Mouse (Mus musculus): ENCODE data around the gene 1700021F07Rik. TPM values are rescaled to one million over a fixed set of nuclear protein-coding genes. Genes with fewer than 3 reads are reported as not detected.

Gene 1700021F07Rik
- not detected for total RNA-seq (2021)

GRCm38 (mm10) chr2:173522376-173522775, at the start of gene 1700021F07Rik:
TSS of gene 1700021F07Rik (plus strand) at chr2:173522586.
- no peak for DNase-seq
- intact Hi-C loops (cut with DNase I) = no loop called here

- intact Hi-C loops (cut with DNase I) = no loop called here
- DNase-seq = no peak
Measured at GRCm38 (mm10) chr2:173473233-173473632, 49.2 kb upstream of the 1700021F07Rik start.

GRCm38 (mm10) chr2:173479050-173479449, 43.3 kb upstream of the 1700021F07Rik start:
- no peak for DNase-seq

GRCm38 (mm10) chr2:173484486-173484885, 37.9 kb upstream of the 1700021F07Rik start:
- intact Hi-C loops (cut with DNase I) = no loop called here
- DNase-seq = no peak

More at GRCm38 (mm10) chr2:173479050-173479449, 43.3 kb upstream of the 1700021F07Rik start:
- intact Hi-C loops (cut with DNase I) = no loop called here

- no peak for DNase-seq
- intact Hi-C loops (cut with DNase I) = no loop called here
Measured at GRCm38 (mm10) chr2:173499612-173500011, 22.8 kb upstream of the 1700021F07Rik start.

GRCm38 (mm10) chr2:173513977-173514376, 8.4 kb upstream of the 1700021F07Rik start:
- intact Hi-C loops (cut with DNase I) = no loop called here
- DNase-seq = no peak

- DNase-seq = no peak
- intact Hi-C loops (cut with DNase I) = no loop called here
Measured at GRCm38 (mm10) chr2:173515186-173515585, 7.2 kb upstream of the 1700021F07Rik start.

- no peak for DNase-seq
- intact Hi-C loops (cut with DNase I) = no loop called here
Measured at GRCm38 (mm10) chr2:173516150-173516855, 6.1 kb upstream of the 1700021F07Rik start.

- DNase-seq = no peak
- intact Hi-C loops (cut with DNase I) = no loop called here
Measured at GRCm38 (mm10) chr2:173528493-173528892, 6.1 kb downstream of the 1700021F07Rik start.

GRCm38 (mm10) chr2:173532711-173533462, 10.5 kb downstream of the 1700021F07Rik start:
- DNase-seq = no peak
- intact Hi-C loops (cut with DNase I) = no loop called here

- intact Hi-C loops (cut with DNase I) = no loop called here
- no peak for DNase-seq
Measured at GRCm38 (mm10) chr2:173534581-173534980, 12.2 kb downstream of the 1700021F07Rik start.

GRCm38 (mm10) chr2:173535390-173535789, 13.0 kb downstream of the 1700021F07Rik start:
- intact Hi-C loops (cut with DNase I) = no loop called here

GRCm38 (mm10) chr2:173535886-173536285, 13.5 kb downstream of the 1700021F07Rik start:
- intact Hi-C loops (cut with DNase I) = no loop called here
- no peak for DNase-seq

More at GRCm38 (mm10) chr2:173535390-173535789, 13.0 kb downstream of the 1700021F07Rik start:
- DNase-seq = peak; percentile 80

GRCm38 (mm10) chr2:173539781-173540180, 17.4 kb downstream of the 1700021F07Rik start:
- DNase-seq = no peak

GRCm38 (mm10) chr2:173541748-173542147, 19.4 kb downstream of the 1700021F07Rik start:
- intact Hi-C loops (cut with DNase I) = no loop called here
- no peak for DNase-seq

More at GRCm38 (mm10) chr2:173539781-173540180, 17.4 kb downstream of the 1700021F07Rik start:
- intact Hi-C loops (cut with DNase I) = no loop called here

GRCm38 (mm10) chr2:173542716-173543115, 20.3 kb downstream of the 1700021F07Rik start:
- intact Hi-C loops (cut with DNase I) = no loop called here
- peak; percentile 21 for DNase-seq

- peak; percentile 84 for DNase-seq
- intact Hi-C loops (cut with DNase I) = loop anchor here (2.0 kb wide), 1 partner anchor 327 kb away; the partner anchor contains the start of gene Zbp1
Measured at GRCm38 (mm10) chr2:173545992-173546703, 23.8 kb downstream of the 1700021F07Rik start.

GRCm38 (mm10) chr2:173549236-173549635, 26.9 kb downstream of the 1700021F07Rik start:
- no peak for DNase-seq
- intact Hi-C loops (cut with DNase I) = no loop called here

GRCm38 (mm10) chr2:173550681-173551080, 28.3 kb downstream of the 1700021F07Rik start:
- no peak for DNase-seq
- intact Hi-C loops (cut with DNase I) = no loop called here

- no peak for DNase-seq
Measured at GRCm38 (mm10) chr2:173553863-173554262, 31.5 kb downstream of the 1700021F07Rik start.

More at GRCm38 (mm10) chr2:173553863-173554262, 31.5 kb downstream of the 1700021F07Rik start:
- intact Hi-C loops (cut with DNase I) = no loop called here

Data from left cerebral cortex, postnatal 4 days (tissue).